Mouse (Mus musculus): Measurements from ENCODE around the gene Gdf9. TPM values are rescaled to one million over a fixed set of nuclear protein-coding genes. Genes with fewer than 3 reads are reported as not detected.

Gene Gdf9
- total and polyA plus RNA-seq, 2 experiments = 0.09 to 0.21 TPM

GRCm38 (mm10) chr11:53472709-53473108 lies 41.9 kb downstream of the Gdf9 start:
- Histone ChIP-seq H3K79me2 (ENCODE audit: control insufficient read depth, insufficient read depth, low read length) (no peaks in the 10 kb centered on the region), H3K9ac (ENCODE audit: low read depth, low read length) (no peak overlapping the region), H3K4me1 (ENCODE audit: control insufficient read depth, insufficient read depth, low read length) (no peaks in the 10 kb centered on the region), H3K36me3 (ENCODE audit: control insufficient read depth, insufficient read depth, low read length) (no peaks in the 10 kb centered on the region), H3K27ac (replicated peaks; ENCODE audit: insufficient read depth, low read depth, low read length) (no peak overlapping the region), H3K4me3 (ENCODE audit: insufficient read depth, low read depth, low read length) (no peak overlapping the region), H3K27me3 (ENCODE audit: control insufficient read depth, insufficient read depth, low read length) (peaks cover 2% of the 10 kb centered on the region; the same call in 1 of the 2 replicates)
- TF ChIP-seq POLR2A (IDR thresholded peaks at IDR 0.05; ENCODE audit: extremely low read depth, insufficient read depth, low read length) (no peak), CTCF (IDR thresholded peaks at IDR 0.05; ENCODE audit: low read depth, low read length) (no peak)
- no peak for DNase-seq (ENCODE audit: extremely low read depth, low read depth, low spot score)
- WGBS = 87% methylated on average over 3 of the region's 3 CpGs

GRCm38 (mm10) chr11:53475620-53476019 lies 44.8 kb downstream of the Gdf9 start:
- TF ChIP-seq CTCF (IDR thresholded peaks at IDR 0.05; ENCODE audit: low read depth, low read length) (no peak), POLR2A (IDR thresholded peaks at IDR 0.05; ENCODE audit: extremely low read depth, insufficient read depth, low read length) (no peak)
- no peaks in the 10 kb centered on the region for H3K4me1 ChIP-seq (ENCODE audit: control insufficient read depth, insufficient read depth, low read length)
- no peaks in the 10 kb centered on the region for H3K36me3 ChIP-seq (ENCODE audit: control insufficient read depth, insufficient read depth, low read length)
- H3K27ac ChIP-seq (replicated peaks; ENCODE audit: insufficient read depth, low read depth, low read length) = no peak overlapping the region
- no peak for DNase-seq (ENCODE audit: extremely low read depth, low read depth, low spot score)
- 42% methylated on average over 8 of the region's 8 CpGs for WGBS
- no peak overlapping the region for H3K9ac ChIP-seq (ENCODE audit: low read depth, low read length)
- no peak overlapping the region for H3K4me3 ChIP-seq (ENCODE audit: insufficient read depth, low read depth, low read length)
- no peaks in the 10 kb centered on the region for H3K79me2 ChIP-seq (ENCODE audit: control insufficient read depth, insufficient read depth, low read length)
- peaks cover 25% of the 10 kb centered on the region for H3K27me3 ChIP-seq (ENCODE audit: control insufficient read depth, insufficient read depth, low read length)

- Histone ChIP-seq H3K4me3 (ENCODE audit: insufficient read depth, low read depth, low read length) (no peak overlapping the region), H3K4me1 (ENCODE audit: control insufficient read depth, insufficient read depth, low read length) (no peaks in the 10 kb centered on the region), H3K9ac (ENCODE audit: low read depth, low read length) (no peak overlapping the region)
Observed at GRCm38 (mm10) chr11:53477833-53478232, 47.0 kb downstream of the Gdf9 start.

GRCm38 (mm10) chr11:53478383-53479170 lies 47.8 kb downstream of the Gdf9 start:
- TF ChIP-seq POLR2A (IDR thresholded peaks at IDR 0.05; ENCODE audit: extremely low read depth, insufficient read depth, low read length) (no peak), CTCF (IDR thresholded peaks at IDR 0.05; ENCODE audit: low read depth, low read length) (no peak)
- H3K27ac ChIP-seq (replicated peaks; ENCODE audit: insufficient read depth, low read depth, low read length) = no peak overlapping the region
- H3K27me3 ChIP-seq (ENCODE audit: control insufficient read depth, insufficient read depth, low read length) = peaks cover 25% of the 10 kb centered on the region
- DNase-seq (ENCODE audit: extremely low read depth, low read depth, low spot score) = no peak
- no peaks in the 10 kb centered on the region for H3K4me1 ChIP-seq (ENCODE audit: control insufficient read depth, insufficient read depth, low read length)
- H3K79me2 ChIP-seq (ENCODE audit: control insufficient read depth, insufficient read depth, low read length) = no peaks in the 10 kb centered on the region
- no peak overlapping the region for H3K9ac ChIP-seq (ENCODE audit: low read depth, low read length)
- 10% methylated on average over 79 of the region's 79 CpGs for WGBS
- peak overlapping the region; percentile 33; the same call in 1 of the 2 replicates for H3K4me3 ChIP-seq (ENCODE audit: insufficient read depth, low read depth, low read length)
- no peaks in the 10 kb centered on the region for H3K36me3 ChIP-seq (ENCODE audit: control insufficient read depth, insufficient read depth, low read length)

More at GRCm38 (mm10) chr11:53477833-53478232, 47.0 kb downstream of the Gdf9 start:
- Histone ChIP-seq H3K27me3 (ENCODE audit: control insufficient read depth, insufficient read depth, low read length) (peaks cover 25% of the 10 kb centered on the region), H3K27ac (replicated peaks; ENCODE audit: insufficient read depth, low read depth, low read length) (no peak overlapping the region), H3K36me3 (ENCODE audit: control insufficient read depth, insufficient read depth, low read length) (no peaks in the 10 kb centered on the region), H3K79me2 (ENCODE audit: control insufficient read depth, insufficient read depth, low read length) (no peaks in the 10 kb centered on the region)
- no peak for TF ChIP-seq CTCF (IDR thresholded peaks at IDR 0.05; ENCODE audit: low read depth, low read length)
- TF ChIP-seq POLR2A (IDR thresholded peaks at IDR 0.05; ENCODE audit: extremely low read depth, insufficient read depth, low read length) = no peak
- no peak for DNase-seq (ENCODE audit: extremely low read depth, low read depth, low spot score)
- WGBS = 70% methylated on average over 7 of the region's 7 CpGs

GRCm38 (mm10) chr11:53479171-53479782 lies 48.5 kb downstream of the Gdf9 start:
- H3K27me3 ChIP-seq (ENCODE audit: control insufficient read depth, insufficient read depth, low read length) = peaks cover 25% of the 10 kb centered on the region
- TF ChIP-seq CTCF (IDR thresholded peaks at IDR 0.05; ENCODE audit: low read depth, low read length) (no peak), POLR2A (IDR thresholded peaks at IDR 0.05; ENCODE audit: extremely low read depth, insufficient read depth, low read length) (no peak)
- WGBS = 2% methylated on average over 62 of the region's 62 CpGs
- H3K4me1 ChIP-seq (ENCODE audit: control insufficient read depth, insufficient read depth, low read length) = no peaks in the 10 kb centered on the region
- H3K79me2 ChIP-seq (ENCODE audit: control insufficient read depth, insufficient read depth, low read length) = no peaks in the 10 kb centered on the region
- H3K36me3 ChIP-seq (ENCODE audit: control insufficient read depth, insufficient read depth, low read length) = no peaks in the 10 kb centered on the region
- peak overlapping the region; percentile 36; the same call in 1 of the 2 replicates for H3K4me3 ChIP-seq (ENCODE audit: insufficient read depth, low read depth, low read length)
- DNase-seq (ENCODE audit: extremely low read depth, low read depth, low spot score) = no peak
- no peak overlapping the region; the same call in 1 of the 2 replicates for H3K9ac ChIP-seq (ENCODE audit: low read depth, low read length)
- no peak overlapping the region for H3K27ac ChIP-seq (replicated peaks; ENCODE audit: insufficient read depth, low read depth, low read length)

Data from liver, adult 2 months (tissue).